Mouse (Mus musculus) hindbrain, embryonic 13.5 days (tissue): ENCODE measurements around the gene Kcnrg. TPM values are rescaled to one million over a fixed set of nuclear protein-coding genes. Genes with fewer than 3 reads are reported as not detected.
"Not testable (repeated sequence)": the region's sequence is repeated elsewhere in the genome, so short reads cannot be mapped to it uniquely, and the experiment has no call there.

Experiments used
- ATAC-seq: fragments of 200-750 bp; cut with Nextera tagmentation; 2 replicates; pipeline ENCODE4 v1.8.0; 2017; ENCODE audit warnings: moderate TSS enrichment; ENCODE audit not compliant: low FRiP score
- H3K27ac ChIP-seq: fragments of 300-500 bp; sonication (generic); 2 replicates; pipeline ENCODE4 v1.5.1; 2015; ENCODE audit warnings: inconsistent platforms, mild to moderate bottlenecking, moderate library complexity
- H3K27me3 ChIP-seq: fragments of 300-500 bp; sonication (generic); 2 replicates; pipeline ENCODE4 v1.6.1; 2015; ENCODE audit warnings: mild to moderate bottlenecking, inconsistent platforms
- H3K36me3 ChIP-seq: fragments of 300-500 bp; sonication (generic); 2 replicates; pipeline ENCODE4 v1.6.1; 2015; ENCODE audit warnings: mild to moderate bottlenecking, inconsistent platforms
- H3K4me1 ChIP-seq: fragments of 300-500 bp; sonication (generic); replicated peaks from 2 replicates; pipeline ENCODE4 v1.6.1; 2015; ENCODE audit warnings: inconsistent platforms
- H3K4me2 ChIP-seq: fragments of 300-500 bp; sonication (generic); 2 replicates; pipeline ENCODE4 v1.6.1; 2015; ENCODE audit warnings: inconsistent platforms, mild to moderate bottlenecking, moderate library complexity
- H3K4me3 ChIP-seq: fragments of 300-500 bp; sonication (generic); 2 replicates; pipeline ENCODE4 v1.5.1; 2015; ENCODE audit warnings: mild to moderate bottlenecking, inconsistent platforms
- H3K9ac ChIP-seq: fragments of 300-500 bp; sonication (generic); 2 replicates; pipeline ENCODE4 v1.6.1; 2015; ENCODE audit warnings: mild to moderate bottlenecking, inconsistent platforms
- H3K9me3 ChIP-seq: fragments of 300-500 bp; sonication (generic); 2 replicates; pipeline ENCODE4 v1.6.1; 2016; ENCODE audit warnings: inconsistent platforms
- WGBS: fragments of 180-500 bp; shearing (Covaris S2); methylation state at CpG from one replicate; pipeline ENCODE4 v1.1.7; 2015; 5-methylcytosine and 5-hydroxymethylcytosine counted together
- polyA plus RNA-seq: library from polyadenylated mRNA; unstranded; fragments of >200 nt; fragmentation: Nextera tagmentation; extraction: Ambion mirVana; gene quantifications from 2 replicates; pipeline ENCODE4 v1.2.1, GENCODE M21; 2015

The Kcnrg gene
- polyA plus RNA-seq, 1 experiment from 2014 or later, result 3.6 TPM

- peak overlapping the region; percentile 89 for H3K27ac ChIP-seq
- H3K4me3 ChIP-seq, result peak overlapping the region; percentile 80
- H3K27me3 ChIP-seq, result no peaks in the 10 kb centered on the region
- H3K36me3 ChIP-seq, result peaks cover 17% of the 10 kb centered on the region
- peak overlapping the region; percentile 75 for H3K4me2 ChIP-seq
- peaks cover 38% of the 10 kb centered on the region for H3K4me1 ChIP-seq
- peak; percentile 95 for ATAC-seq
- H3K9ac ChIP-seq, result peak overlapping the region; percentile 91
- 6% methylated on average over 44 of the region's 44 CpGs for WGBS
- H3K9me3 ChIP-seq, result no peaks in the 10 kb centered on the region
These were observed 8.0 kb upstream of the Kcnrg start for GRCm38 (mm10) chr14:61599057-61599806.

DNA sequence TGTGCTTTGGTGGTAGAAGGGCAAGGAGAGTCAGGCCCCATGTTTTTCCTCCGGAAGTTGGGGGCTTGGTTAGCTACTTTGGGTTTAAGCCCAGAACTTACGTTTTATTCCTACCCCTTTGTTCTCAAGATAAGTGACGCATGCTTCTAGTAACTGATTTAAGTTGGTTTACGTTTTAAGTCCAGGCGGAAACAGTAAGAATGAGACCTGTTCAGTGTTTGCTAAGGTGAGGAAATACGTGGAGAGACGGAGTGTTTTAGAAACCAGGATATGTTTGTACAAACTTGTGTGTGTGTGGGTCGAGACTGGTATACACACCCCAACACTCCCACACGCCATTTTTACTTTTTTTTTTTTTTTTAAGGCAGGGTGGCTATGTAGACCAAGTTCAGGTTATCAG, 5.9 kb upstream of the Kcnrg start:
- H3K4me2 ChIP-seq, result peak overlapping the region; percentile 75
- peaks cover 38% of the 10 kb centered on the region for H3K4me1 ChIP-seq
- H3K4me3 ChIP-seq, result peak overlapping the region; percentile 80
- 0 out of 2 replicates have a peak overlapping the region, but pooled peaks have one; percentile 74 for H3K9ac ChIP-seq
- ATAC-seq, result no peak
- no peaks in the 10 kb centered on the region for H3K9me3 ChIP-seq
- 93% methylated on average over 9 of the region's 9 CpGs for WGBS
- H3K36me3 ChIP-seq, result peaks cover 36% of the 10 kb centered on the region
- H3K27ac ChIP-seq, result no peak overlapping the region
- H3K27me3 ChIP-seq, result no peaks in the 10 kb centered on the region

GRCm38 (mm10) chr14:61603069-61603755, 4.0 kb upstream of the Kcnrg start:
- no peaks in the 10 kb centered on the region for H3K9me3 ChIP-seq
- H3K36me3 ChIP-seq, result peaks cover 52% of the 10 kb centered on the region
- peaks cover 41% of the 10 kb centered on the region for H3K4me1 ChIP-seq
- no peak overlapping the region for H3K9ac ChIP-seq
- no peaks in the 10 kb centered on the region for H3K27me3 ChIP-seq
- WGBS, result 66% methylated on average over 8 of the region's 8 CpGs
- H3K4me3 ChIP-seq, result no peak overlapping the region
- ATAC-seq, result no peak
- 0 out of 2 replicates have a peak overlapping the region, but pooled peaks have one; percentile 12 for H3K27ac ChIP-seq
- peak overlapping the region; percentile 26 for H3K4me2 ChIP-seq

DNA sequence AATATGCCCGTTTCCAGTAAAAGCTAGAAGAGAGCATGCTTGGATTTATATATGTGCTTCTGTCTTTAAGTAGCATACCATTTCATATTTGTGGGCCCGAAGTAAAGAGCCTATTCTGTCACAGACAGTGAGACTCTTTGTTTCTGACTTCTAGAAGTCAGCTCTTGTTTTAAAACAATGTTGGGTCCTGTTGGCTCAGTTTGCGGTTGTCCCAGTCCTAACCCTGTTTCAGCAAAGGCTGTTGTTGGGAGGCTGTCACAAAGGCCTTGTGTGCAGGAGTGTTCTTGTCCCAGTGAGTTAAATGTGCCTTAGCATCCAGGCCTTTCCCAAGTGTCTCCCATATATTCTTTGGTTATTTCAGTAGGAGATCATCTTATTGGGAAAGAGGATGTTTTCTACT, 3.2 kb upstream of the Kcnrg start:
- H3K27me3 ChIP-seq, result no peaks in the 10 kb centered on the region
- ATAC-seq, result no peak
- no peaks in the 10 kb centered on the region for H3K9me3 ChIP-seq
- no peak overlapping the region for H3K27ac ChIP-seq
- H3K4me2 ChIP-seq, result no peak overlapping the region
- no peak overlapping the region for H3K9ac ChIP-seq
- H3K4me3 ChIP-seq, result no peak overlapping the region
- H3K4me1 ChIP-seq, result peaks cover 41% of the 10 kb centered on the region
- 81% methylated on average over 3 of the region's 3 CpGs for WGBS
- H3K36me3 ChIP-seq, result peaks cover 52% of the 10 kb centered on the region

GRCm38 (mm10) chr14:61606088-61606487, 1.2 kb upstream of the Kcnrg start:
- not testable (repeated sequence) for H3K27me3 ChIP-seq, H3K4me3 ChIP-seq, H3K9ac ChIP-seq, H3K27ac ChIP-seq, H3K9me3 ChIP-seq, ATAC-seq, H3K4me2 ChIP-seq
- Histone ChIP-seq H3K4me1 (peaks cover 31% of the 10 kb centered on the region), H3K36me3 (peaks cover 52% of the 10 kb centered on the region)
- 91% methylated on average over 2 of the region's 2 CpGs for WGBS

- Histone ChIP-seq H3K9ac (no peak overlapping the region), H3K4me3 (no peak overlapping the region), H3K27ac (no peak overlapping the region), H3K4me2 (no peak overlapping the region), H3K4me1 (peaks cover 3% of the 10 kb centered on the region; the same call in 1 of the 2 replicates), H3K36me3 (peaks cover 29% of the 10 kb centered on the region), H3K9me3 (no peaks in the 10 kb centered on the region), H3K27me3 (no peaks in the 10 kb centered on the region)
- 92% methylated on average over 5 of the region's 5 CpGs for WGBS
- ATAC-seq, result no peak
These were observed 4.5 kb downstream of the Kcnrg start for GRCm38 (mm10) chr14:61611766-61612165.

DNA sequence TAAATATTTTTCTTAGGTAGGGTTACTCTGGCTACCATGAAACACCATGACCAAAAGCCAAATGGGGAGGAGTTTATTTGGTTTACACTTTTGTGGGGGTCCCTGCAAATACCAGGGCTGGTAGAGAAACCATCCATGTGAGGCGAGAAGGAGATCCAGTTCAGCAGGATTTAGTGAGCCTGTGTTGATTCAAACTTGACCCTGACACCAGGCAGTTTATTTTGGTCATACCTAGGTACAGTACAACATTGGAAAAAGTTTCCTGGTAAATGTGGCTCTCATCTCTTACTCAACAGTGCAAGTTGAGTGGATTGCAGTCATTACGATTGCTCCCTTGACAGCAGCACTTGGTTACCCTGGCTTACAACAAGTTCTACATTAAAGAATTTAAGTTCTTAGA, 6.1 kb downstream of the Kcnrg start:
- no peak overlapping the region for H3K9ac ChIP-seq
- WGBS, result 98% methylated on average over 2 of the region's 2 CpGs
- no peak overlapping the region for H3K4me2 ChIP-seq
- no peaks in the 10 kb centered on the region for H3K27me3 ChIP-seq
- no peaks in the 10 kb centered on the region for H3K4me1 ChIP-seq
- H3K36me3 ChIP-seq, result peaks cover 18% of the 10 kb centered on the region
- no peak for ATAC-seq
- no peak overlapping the region for H3K4me3 ChIP-seq
- no peak overlapping the region for H3K27ac ChIP-seq
- no peaks in the 10 kb centered on the region for H3K9me3 ChIP-seq

GRCm38 (mm10) chr14:61620371-61620770, 13.1 kb downstream of the Kcnrg start:
- H3K27me3 ChIP-seq, result no peaks in the 10 kb centered on the region
- ATAC-seq, result no peak
- H3K9me3 ChIP-seq, result no peaks in the 10 kb centered on the region
- no peak overlapping the region for H3K4me3 ChIP-seq
- no peak overlapping the region for H3K4me2 ChIP-seq
- 90% methylated on average over 2 of the region's 2 CpGs for WGBS
- no peaks in the 10 kb centered on the region for H3K36me3 ChIP-seq
- no peak overlapping the region for H3K27ac ChIP-seq
- H3K9ac ChIP-seq, result no peak overlapping the region
- no peaks in the 10 kb centered on the region for H3K4me1 ChIP-seq

- H3K4me1 ChIP-seq, result no peaks in the 10 kb centered on the region
- no peak for ATAC-seq
These were observed 28.7 kb downstream of the Kcnrg start for GRCm38 (mm10) chr14:61635969-61636368.

DNA sequence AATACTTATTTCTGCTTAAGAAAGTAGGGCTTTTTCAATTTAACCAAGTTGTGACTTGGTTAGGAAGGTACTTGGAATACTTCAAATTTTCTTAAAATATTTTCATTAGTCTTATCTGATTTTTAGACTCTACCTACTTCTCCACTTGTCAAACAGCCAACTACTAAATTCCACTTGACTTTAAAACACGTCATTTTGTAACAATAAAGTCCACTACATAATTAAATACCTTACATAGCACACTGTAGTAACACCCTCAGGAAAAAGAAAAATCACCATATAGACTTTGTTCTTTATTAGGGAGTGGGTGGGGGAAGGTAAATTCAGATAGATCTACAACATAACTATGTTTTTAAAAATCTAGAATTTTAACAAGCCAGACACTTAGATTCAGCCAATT, 35.4 kb downstream of the Kcnrg start:
- Histone ChIP-seq H3K36me3 (no peaks in the 10 kb centered on the region), H3K9me3 (no peaks in the 10 kb centered on the region), H3K4me3 (no peak overlapping the region), H3K4me2 (no peak overlapping the region), H3K4me1 (no peaks in the 10 kb centered on the region), H3K9ac (no peak overlapping the region), H3K27me3 (no peaks in the 10 kb centered on the region), H3K27ac (no peak overlapping the region)
- WGBS, result 69% methylated on average over 1 of the region's 1 CpGs
- ATAC-seq, result no peak

More at GRCm38 (mm10) chr14:61635969-61636368, 28.7 kb downstream of the Kcnrg start:
- Histone ChIP-seq H3K4me3 (no peak overlapping the region), H3K9me3 (no peaks in the 10 kb centered on the region), H3K36me3 (peaks cover 5% of the 10 kb centered on the region; the same call in 1 of the 2 replicates), H3K9ac (no peak overlapping the region), H3K27me3 (no peaks in the 10 kb centered on the region), H3K27ac (no peak overlapping the region), H3K4me2 (no peak overlapping the region)

DNA sequence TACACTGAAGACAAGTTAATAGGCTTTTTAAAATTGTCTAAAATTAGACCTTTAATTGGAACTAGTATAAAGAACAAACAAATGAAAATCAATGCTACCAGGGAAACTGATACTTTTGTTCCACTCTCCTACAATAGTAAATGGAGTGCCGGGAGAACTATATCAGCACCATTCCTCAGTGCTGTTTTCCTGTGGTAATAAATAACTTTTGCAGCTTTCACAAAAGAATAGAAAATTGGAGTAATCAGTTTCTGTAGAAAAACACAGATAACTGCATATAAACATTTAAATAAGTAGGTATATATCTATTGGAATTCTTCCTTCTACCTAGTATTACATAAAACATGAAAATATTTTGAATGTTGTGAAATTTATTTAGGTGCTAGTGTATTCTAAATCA, 38.3 kb downstream of the Kcnrg start:
- Histone ChIP-seq H3K4me3 (no peak overlapping the region), H3K27me3 (no peaks in the 10 kb centered on the region), H3K9ac (no peak overlapping the region), H3K9me3 (no peaks in the 10 kb centered on the region), H3K4me2 (no peak overlapping the region), H3K4me1 (peaks cover 9% of the 10 kb centered on the region), H3K27ac (no peak overlapping the region), H3K36me3 (no peaks in the 10 kb centered on the region)
- no peak for ATAC-seq
- 29% methylated on average over 1 of the region's 1 CpGs for WGBS

- ATAC-seq, result no peak
- WGBS, result under 1% methylated on average over 24 of the region's 24 CpGs
These were observed 40.1 kb downstream of the Kcnrg start for GRCm38 (mm10) chr14:61647182-61647880.

More at GRCm38 (mm10) chr14:61647182-61647880, 40.1 kb downstream of the Kcnrg start:
- Histone ChIP-seq H3K9me3 (no peaks in the 10 kb centered on the region), H3K4me2 (peak overlapping the region; percentile 89), H3K27ac (peak overlapping the region; percentile 86), H3K4me1 (peaks cover 9% of the 10 kb centered on the region), H3K4me3 (peak overlapping the region; percentile 91), H3K9ac (peak overlapping the region; percentile 88), H3K27me3 (no peaks in the 10 kb centered on the region), H3K36me3 (no peaks in the 10 kb centered on the region)
